Mouse (Mus musculus) CH12.LX (cell line): ENCODE measurements around the gene Agtpbp1. TPM values are rescaled to one million over a fixed set of nuclear protein-coding genes. Genes with fewer than 3 reads are reported as not detected.

Experiments used
- DNase-seq: peaks from one replicate; pipeline ENCODE4 v3.0.0-alpha.2; 2013; ENCODE audit errors: extremely low read depth
- H3K27ac ChIP-seq: 2 replicates; pipeline ENCODE4 v1.5.1; 2012; ENCODE audit warnings: low read depth, mild to moderate bottlenecking, control low read depth, moderate library complexity; ENCODE audit not compliant: insufficient read depth
- H3K27me3 ChIP-seq: replicated peaks from 2 replicates; pipeline ENCODE3; 2012; ENCODE audit warnings: inconsistent platforms
- H3K36me3 ChIP-seq, 2 experiments: replicated peaks in 1 of 2; 2 replicates each; pipeline versions ENCODE3 to v1.6.1; 2012; ENCODE audit warnings: inconsistent platforms in 1 of 2, low read length in 1 of 2, mild to moderate bottlenecking in 1 of 2, mixed read lengths in 1 of 2, moderate library complexity in 1 of 2; ENCODE audit not compliant: control insufficient read depth in 1 of 2, insufficient read depth in 1 of 2
- H3K4me1 ChIP-seq, 2 experiments: 2 replicates each; pipeline ENCODE4 v1.6.1; 2012; ENCODE audit warnings: inconsistent platforms in 1 of 2, moderate library complexity in 1 of 2; ENCODE audit not compliant: insufficient read depth in 2 of 2, control insufficient read depth in 1 of 2
- H3K4me2 ChIP-seq: 2 replicates; pipeline ENCODE4 v1.6.1; 2012; ENCODE audit warnings: low read depth, mild to moderate bottlenecking, control low read depth; ENCODE audit not compliant: poor library complexity, insufficient read depth, severe bottlenecking
- H3K4me3 ChIP-seq, 3 experiments: fragments of 150-350 bp in 1 of 3; sonication (generic) in 1 of 3; replicated peaks in 1 of 3; 2 replicates each; pipeline versions ENCODE3 to v1.5.1; 2011 to 2012; ENCODE audit warnings: low read depth in 2 of 3, low read length in 2 of 3, mild to moderate bottlenecking in 2 of 3, moderate library complexity in 2 of 3, control low read depth in 1 of 3, improper control_type of control experiment in 1 of 3, inconsistent platforms in 1 of 3, mixed read lengths in 1 of 3; ENCODE audit not compliant: poor library complexity in 1 of 3
- H3K79me2 ChIP-seq: replicated peaks from 2 replicates; pipeline ENCODE4 v1.6.1; 2012; ENCODE audit warnings: mild to moderate bottlenecking, moderate library complexity; ENCODE audit not compliant: control insufficient read depth, poor library complexity, insufficient read depth, severe bottlenecking; ENCODE audit errors: extremely low read depth
- H3K9ac ChIP-seq: 2 replicates; pipeline ENCODE4 v1.6.1; 2012; ENCODE audit warnings: low read depth, mild to moderate bottlenecking, control low read depth, moderate library complexity; ENCODE audit not compliant: insufficient read depth
- H3K9me3 ChIP-seq: replicated peaks from 2 replicates; pipeline ENCODE3; 2012; ENCODE audit warnings: low read length, inconsistent platforms, mixed read lengths
- CHD1 ChIP-seq: IDR thresholded peaks from 2 replicates; pipeline ENCODE4 v1.6.1; 2012; ENCODE audit warnings: low read depth, low read length, improper control_type of control experiment, inconsistent platforms
- CHD2 ChIP-seq: IDR thresholded peaks from 2 replicates; pipeline ENCODE4 v1.6.1; 2011; ENCODE audit warnings: low read length, improper control_type of control experiment
- ETS1 ChIP-seq: conservative IDR thresholded peaks from 2 replicates; pipeline ENCODE4 v1.6.1; 2012; ENCODE audit warnings: low read depth, mild to moderate bottlenecking, inconsistent platforms, low read length, improper control_type of control experiment, moderate library complexity
- HCFC1 ChIP-seq: IDR thresholded peaks from 2 replicates; pipeline ENCODE4 v1.6.1; 2012; ENCODE audit warnings: low read depth, mild to moderate bottlenecking, inconsistent platforms, low read length, improper control_type of control experiment
- IRF4 ChIP-seq: IDR thresholded peaks from 2 replicates; pipeline ENCODE4 v1.6.1; 2014; ENCODE audit warnings: low read depth, mild to moderate bottlenecking, inconsistent platforms, low read length, improper control_type of control experiment
- JUN ChIP-seq: IDR thresholded peaks from 2 replicates; pipeline ENCODE4 v1.6.1; 2011; ENCODE audit warnings: low read depth, mild to moderate bottlenecking, low read length, improper control_type of control experiment, moderate library complexity; ENCODE audit not compliant: insufficient read depth
- KAT2A ChIP-seq: IDR thresholded peaks from 2 replicates; pipeline ENCODE4 v1.6.1; 2012; ENCODE audit warnings: low read length, improper control_type of control experiment, inconsistent platforms; ENCODE audit not compliant: insufficient replicate concordance
- MXI1 ChIP-seq: IDR thresholded peaks from 2 replicates; pipeline ENCODE4 v1.6.1; 2011; ENCODE audit warnings: mild to moderate bottlenecking, low read depth, low read length, improper control_type of control experiment
- MYC ChIP-seq: IDR thresholded peaks from 2 replicates; pipeline ENCODE4 v1.6.1; 2011; ENCODE audit warnings: low read depth, mild to moderate bottlenecking, improper control_type of control experiment, low read length
- NRF1 ChIP-seq: IDR thresholded peaks from 2 replicates; pipeline ENCODE4 v1.6.1; 2014; ENCODE audit warnings: low read depth, mild to moderate bottlenecking, inconsistent platforms, low read length, improper control_type of control experiment, moderate library complexity
- POLR2AphosphoS2 ChIP-seq: IDR thresholded peaks from 2 replicates; pipeline ENCODE4 v1.6.1; 2011; ENCODE audit warnings: low read depth, low read length, improper control_type of control experiment
- RAD21 ChIP-seq: IDR thresholded peaks from 2 replicates; pipeline ENCODE4 v1.6.1; 2011; ENCODE audit warnings: low read depth, mild to moderate bottlenecking, low read length, improper control_type of control experiment, moderate library complexity
- SIN3A ChIP-seq: IDR thresholded peaks from 2 replicates; pipeline ENCODE4 v1.6.1; 2012; ENCODE audit warnings: low read length, improper control_type of control experiment, inconsistent platforms
- SMC3 ChIP-seq: IDR thresholded peaks from 2 replicates; pipeline ENCODE4 v1.6.1; 2011; ENCODE audit warnings: low read depth, low read length, improper control_type of control experiment
- TBP ChIP-seq: conservative IDR thresholded peaks from 2 replicates; pipeline ENCODE4 v1.6.1; 2011; ENCODE audit warnings: low read depth, low read length, improper control_type of control experiment
- TCF12 ChIP-seq: IDR thresholded peaks from 2 replicates; pipeline ENCODE4 v1.6.1; 2014; ENCODE audit warnings: low read depth, mild to moderate bottlenecking, inconsistent platforms, low read length, improper control_type of control experiment
- ZC3H11A ChIP-seq: IDR thresholded peaks from 2 replicates; pipeline ENCODE4 v1.6.1; 2012; ENCODE audit warnings: low read depth, mild to moderate bottlenecking, inconsistent platforms, low read length, improper control_type of control experiment
- ZKSCAN1 ChIP-seq: IDR thresholded peaks from 2 replicates; pipeline ENCODE4 v1.6.1; 2012; ENCODE audit warnings: low read depth, inconsistent platforms, low read length, improper control_type of control experiment, borderline replicate concordance
- ZMIZ1 ChIP-seq: IDR thresholded peaks from 2 replicates; pipeline ENCODE4 v1.6.1; 2012; ENCODE audit warnings: low read depth, mild to moderate bottlenecking, inconsistent platforms, low read length, improper control_type of control experiment
- ZNF384 ChIP-seq: IDR thresholded peaks from 2 replicates; pipeline ENCODE4 v1.6.1; 2012; ENCODE audit warnings: low read depth, low read length, improper control_type of control experiment, inconsistent platforms
- dilution Hi-C: fragments of 300-500 bp; cut with MboI; formaldehyde crosslinking; loops from 2 replicates; pipeline ENCODE4 v1.14.3; 2020; ENCODE audit warnings: low sequenced_read_pairs; ENCODE audit not compliant: extremely low pct_unique_long_range_greater_than_20kb, extremely low pct_ligation_motif_present
- in situ Hi-C: fragments of 300-500 bp; cut with MboI; formaldehyde crosslinking; loops from 3 replicates; pipeline ENCODE4 v1.14.3; 2019; ENCODE audit warnings: low sequenced_read_pairs, low pct_ligation_motif_present, low pct_unique_long_range_greater_than_20kb, mixed read lengths
- polyA plus RNA-seq: library from polyadenylated mRNA; unstranded; fragments of >175 nt; gene quantifications from 2 replicates; pipeline ENCODE4 v1.2.1, GENCODE M21; 2012; ENCODE audit warnings: low read depth; ENCODE audit not compliant: insufficient read length
- total RNA-seq, 2 experiments: library from RNA; depleted of rRNA; stranded (reverse); fragments of 300-350 nt in 1 of 2; fragments of >200 nt in 1 of 2; gene quantifications; 2 replicates each; pipeline ENCODE4 v1.2.3; 2012 to 2014

Agtpbp1 gene
- total and polyA plus RNA-seq, 3 experiments = 15.7 to 21.5 (median 19.5) TPM

GRCm38 (mm10) chr13:59571107-59571506 lies 13.9 kb downstream of the Agtpbp1 start:
- no peak overlapping the region for H3K4me3 ChIP-seq
- no peak for DNase-seq
- H3K27ac ChIP-seq = no peak overlapping the region
- H3K4me1 ChIP-seq = no peaks in the 10 kb centered on the region
- dilution Hi-C loops (no loop called here), in situ Hi-C loops (no loop called here)
- no peaks in the 10 kb centered on the region for H3K79me2 ChIP-seq
- no peaks in the 10 kb centered on the region for H3K36me3 ChIP-seq
- H3K9ac ChIP-seq = no peak overlapping the region
- H3K9me3 ChIP-seq = peaks cover 2% of the 10 kb centered on the region
- H3K4me2 ChIP-seq = no peak overlapping the region
- TF ChIP-seq RAD21 (no peak), ZC3H11A (no peak), CHD2 (no peak), ZMIZ1 (no peak), CHD1 (no peak), TCF12 (no peak), ZNF384 (no peak), MYC (no peak), MXI1 (no peak), SMC3 (no peak), KAT2A (no peak), IRF4 (no peak), ZKSCAN1 (no peak), SIN3A (no peak), TBP (no peak), HCFC1 (no peak), POLR2AphosphoS2 (no peak), ETS1 (no peak)
- peaks cover 10% of the 10 kb centered on the region for H3K27me3 ChIP-seq

GRCm38 (mm10) chr13:59565945-59566520 lies 19.0 kb downstream of the Agtpbp1 start:
- TF ChIP-seq ZMIZ1 = no peak
- no peak for TF ChIP-seq JUN
- TF ChIP-seq NRF1 = peak; percentile 67
- Histone ChIP-seq H3K79me2 (no peaks in the 10 kb centered on the region), H3K36me3 (no peaks in the 10 kb centered on the region), H3K4me3 (no peak overlapping the region), H3K27ac (no peak overlapping the region), H3K4me1 (peaks cover 0 to 3% of the 10 kb centered on the region in 2 experiments; a peak in 1 of 4 replicates), H3K27me3 (peaks cover 10% of the 10 kb centered on the region), H3K9ac (no peak overlapping the region), H3K9me3 (peaks cover 2% of the 10 kb centered on the region), H3K4me2 (no peak overlapping the region)
- no peak for DNase-seq
- dilution Hi-C loops (no loop called here), in situ Hi-C loops (no loop called here)
